Mouse (Mus musculus): ENCODE measurements at regions not wholly inside any gene's neighbourhood (a gene's known extent, or its start where the extent isn't known, plus 50 kb on each side); places are given as distances from the start of the nearest gene placed in this dataset.

DNA sequence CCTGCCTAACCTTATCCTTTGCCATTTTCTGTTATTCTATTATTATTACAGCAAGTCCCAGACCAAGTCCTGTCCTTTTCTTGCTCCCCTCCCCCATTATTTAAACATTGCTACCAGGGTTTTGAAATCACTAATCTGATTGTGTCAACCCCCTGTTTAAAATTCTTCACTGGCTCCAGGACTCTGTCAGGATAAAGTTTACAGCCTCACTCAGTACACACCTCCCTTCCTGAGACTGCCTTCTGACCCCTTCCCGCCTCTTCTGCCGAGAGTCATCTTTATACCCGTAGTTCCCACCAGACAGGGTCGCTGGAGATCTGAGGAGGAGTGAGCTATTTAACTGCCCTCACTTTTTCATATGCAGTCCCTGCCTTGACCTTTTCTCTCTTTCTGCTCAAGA lies 110.3 kb upstream of the Syt6 start:
- peak; percentile 34 for DNase-seq

DNA sequence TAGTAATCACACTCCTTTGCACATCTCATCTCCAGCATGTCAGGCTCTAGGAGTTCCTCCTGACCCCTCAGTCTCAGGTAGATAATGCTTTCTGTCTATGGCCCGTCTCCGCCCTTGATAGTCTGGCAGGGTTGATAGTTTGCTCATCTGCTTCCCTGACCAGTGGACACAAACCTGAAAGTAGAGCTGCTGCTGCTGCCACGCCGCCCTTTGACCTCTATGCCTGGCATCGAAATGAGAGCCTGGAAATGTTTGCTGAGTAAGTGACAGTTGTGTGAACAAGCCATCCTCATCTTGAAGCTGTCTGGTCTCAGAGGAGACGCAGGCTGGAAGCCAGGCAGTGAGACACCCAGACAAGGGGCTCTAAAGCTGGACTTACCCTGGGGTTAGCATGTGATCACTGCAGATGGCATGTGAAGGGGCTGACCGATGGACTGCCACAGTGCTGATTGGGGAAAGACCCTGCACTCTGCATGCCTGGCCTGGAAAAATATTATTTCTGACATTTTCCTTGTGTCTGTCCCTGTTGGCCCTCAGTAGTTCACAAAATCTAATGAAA lies 109.8 kb upstream of the Syt6 start:
- DNase-seq, result peak; percentile 76

DNA sequence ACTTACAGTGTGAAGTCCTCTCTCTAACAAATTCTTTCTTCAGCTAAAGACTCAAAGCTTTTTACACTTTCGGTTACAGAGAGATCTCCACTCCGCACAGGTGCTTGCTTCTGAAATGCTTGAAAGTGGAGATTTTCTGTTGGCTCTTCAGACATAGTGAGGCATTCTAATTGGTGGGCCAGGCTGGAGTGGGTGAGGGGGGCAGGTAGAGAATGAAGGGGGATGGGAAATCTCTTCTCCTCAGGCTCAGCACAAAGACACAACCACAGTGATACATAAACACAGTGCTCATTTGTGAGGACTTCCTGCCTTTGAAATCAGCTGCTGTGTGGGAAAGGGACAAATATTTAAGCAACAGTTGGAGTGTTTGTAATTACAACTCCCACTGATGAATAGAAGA lies 109.1 kb upstream of the Syt6 start:
- peak; percentile 9 for DNase-seq

DNA sequence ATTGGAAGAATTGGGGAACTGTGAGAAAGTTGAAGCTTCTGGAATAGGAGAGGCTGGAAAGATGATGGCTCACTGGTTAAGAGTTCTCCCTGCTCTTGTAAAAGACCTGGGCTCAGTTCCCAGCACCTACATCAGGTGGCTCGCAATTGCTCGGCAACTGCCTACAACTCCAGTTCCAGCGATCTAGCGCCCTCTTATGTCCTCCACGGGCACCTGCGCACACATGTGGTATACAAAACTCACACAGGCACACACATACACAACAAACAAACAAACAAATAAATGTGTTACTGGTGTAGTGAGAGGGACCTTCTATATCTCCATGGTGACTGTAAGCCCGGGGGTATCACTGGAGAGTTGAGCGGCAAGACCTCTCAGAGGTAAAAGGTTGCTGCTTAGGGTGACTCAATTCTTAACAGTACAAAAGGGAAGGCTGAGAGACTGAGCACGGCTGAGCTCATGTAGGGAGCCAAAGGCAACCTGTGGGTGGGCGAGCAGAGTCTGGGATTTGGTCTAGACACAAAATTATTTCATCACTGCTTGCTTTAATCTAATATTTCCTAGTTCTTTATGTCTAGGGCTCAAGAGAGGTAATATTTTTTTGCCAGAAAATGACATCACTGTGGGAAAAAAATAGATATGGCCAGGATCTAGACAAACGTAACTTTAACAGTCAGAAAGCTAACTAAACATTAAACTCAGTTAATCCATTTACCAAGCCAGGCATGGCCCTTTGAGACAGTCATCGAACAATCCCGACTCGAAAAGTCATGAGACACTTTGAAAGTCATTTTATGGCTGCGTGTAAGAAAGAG lies 104.2 kb upstream of the Syt6 start:
- peak; percentile 75 for DNase-seq

DNA sequence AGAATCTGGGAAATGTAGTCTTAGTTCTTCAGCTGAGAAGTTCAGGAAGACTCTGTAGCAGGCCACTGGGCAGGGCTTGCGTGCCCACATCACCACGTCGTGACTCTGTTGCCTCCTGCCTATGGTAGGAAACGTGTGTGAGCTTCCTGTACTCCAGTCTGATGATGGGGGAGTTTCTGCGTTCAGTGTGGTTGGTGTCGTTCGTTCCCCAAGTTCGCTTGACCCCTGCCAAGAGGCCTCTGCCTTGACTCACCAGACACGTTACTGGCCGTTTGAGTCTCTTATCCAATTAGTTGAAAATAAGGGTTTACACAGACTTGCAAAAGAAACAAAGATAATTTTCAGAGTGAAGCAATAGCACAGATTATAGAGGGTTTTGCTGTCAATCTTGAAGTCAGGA lies 102.4 kb upstream of the Syt6 start:
- peak; percentile 93 for DNase-seq

DNA sequence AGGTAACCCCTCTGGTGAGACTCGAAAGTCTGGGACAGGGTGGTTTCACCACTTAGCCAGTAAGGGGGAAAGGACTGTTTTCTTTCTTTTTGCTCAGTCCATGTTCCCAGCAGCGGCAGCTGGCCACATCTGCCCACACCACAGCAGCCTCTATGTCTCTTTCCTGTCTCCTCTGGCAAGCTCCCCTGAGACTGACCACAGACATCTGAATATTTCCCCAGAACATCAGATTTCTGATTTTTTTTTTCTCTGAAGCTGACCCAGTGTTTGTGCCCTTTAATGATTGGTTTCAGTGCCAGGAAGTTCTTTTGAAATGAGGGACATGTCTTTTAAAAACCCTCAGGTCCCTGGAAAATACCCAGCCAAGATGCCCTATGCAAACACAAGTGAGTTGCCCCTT lies 101.7 kb upstream of the Syt6 start:
- peak; percentile 96 for DNase-seq

DNA sequence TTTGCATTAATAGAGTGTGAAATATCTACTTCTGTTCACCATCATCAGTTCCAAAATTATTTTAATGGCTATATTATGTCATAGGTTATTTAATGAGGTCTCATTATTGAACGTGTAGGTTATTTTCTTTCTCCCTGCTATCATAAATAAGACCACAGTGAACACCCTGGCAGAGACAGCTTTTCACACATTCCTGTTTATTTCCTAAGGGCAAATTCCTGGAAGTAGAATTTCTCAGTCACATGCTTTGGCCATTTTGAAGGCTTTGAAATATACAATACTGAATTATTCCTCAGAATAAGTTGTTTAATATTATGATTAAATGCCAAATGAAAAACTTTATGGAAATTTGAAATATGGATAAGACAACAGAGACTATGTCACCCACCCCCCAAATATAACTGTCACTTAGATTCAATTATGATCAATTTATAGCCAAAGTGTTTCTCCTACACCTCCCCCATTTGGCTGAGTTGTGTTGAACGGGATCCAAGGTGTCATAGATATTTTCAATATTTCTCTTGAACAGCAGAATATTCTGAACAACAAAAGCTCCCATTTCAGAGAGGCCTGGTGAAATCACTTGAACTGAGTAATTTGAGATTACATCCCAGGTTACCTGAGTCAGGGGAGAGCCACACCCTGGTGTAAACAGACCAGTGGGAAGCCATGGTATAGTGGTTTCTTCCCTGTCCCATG lies 95.0 kb upstream of the Syt6 start:
- no peak for DNase-seq

DNA sequence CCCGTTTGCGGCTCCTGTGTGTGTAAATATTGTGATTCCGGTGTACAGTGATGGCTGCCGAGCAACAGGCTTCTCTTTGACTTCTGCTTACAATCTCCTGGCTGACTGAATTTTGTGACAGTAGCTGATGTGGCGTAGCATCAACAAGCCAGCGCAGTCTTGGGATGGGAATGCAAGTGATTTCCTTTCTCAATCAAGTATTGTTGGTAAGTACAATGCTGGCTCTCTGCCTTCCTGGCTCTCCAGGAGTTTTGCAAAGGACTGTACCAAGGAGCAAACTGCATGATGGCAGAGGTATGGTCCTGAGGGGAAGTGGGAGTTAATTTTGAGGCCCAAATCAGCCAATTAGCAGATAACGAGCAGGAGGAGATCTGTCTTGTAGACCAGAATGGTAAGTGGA lies 94.4 kb upstream of the Syt6 start:
- peak; percentile 94 for DNase-seq

DNA sequence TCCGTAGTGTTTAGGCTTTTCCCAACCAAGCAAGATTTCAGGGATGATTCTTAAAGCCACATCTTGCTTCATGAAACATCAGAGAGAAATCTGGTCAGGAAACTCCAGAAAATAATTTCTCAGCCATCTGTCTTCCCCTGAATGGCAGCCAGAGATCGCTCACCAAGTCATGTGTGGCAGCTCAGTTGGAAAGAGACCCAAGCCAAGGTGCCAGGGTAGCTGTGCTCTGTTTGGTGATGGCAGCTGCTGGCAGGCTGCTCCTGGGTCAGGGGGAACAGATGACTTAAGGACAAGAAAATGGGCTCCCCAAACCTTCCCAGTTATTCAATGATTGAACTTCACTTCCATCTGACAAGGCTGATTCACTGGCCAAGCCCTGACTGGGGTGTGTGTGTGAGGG lies 91.7 kb upstream of the Syt6 start:
- DNase-seq, result peak; percentile 86

DNA sequence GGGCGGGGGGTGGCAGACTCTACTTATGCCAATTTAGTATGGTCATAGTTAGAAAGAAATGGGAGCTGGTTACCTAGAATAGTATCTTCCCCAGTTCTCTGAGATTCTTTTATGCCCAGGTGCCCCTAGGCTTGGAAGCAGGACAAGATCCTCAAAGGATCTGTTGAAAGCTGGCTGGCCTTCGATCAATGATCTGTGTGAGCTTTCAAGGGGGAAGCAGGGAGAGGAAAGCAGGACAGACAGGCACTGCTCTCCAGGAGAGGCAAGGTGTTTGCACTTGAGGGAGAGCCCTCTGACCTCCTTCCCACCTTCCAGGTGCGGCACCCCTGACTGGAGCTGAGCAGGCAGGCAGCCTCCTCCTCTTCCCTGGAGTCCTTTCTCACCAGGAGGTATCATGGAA lies 91.3 kb upstream of the Syt6 start:
- DNase-seq, result peak; percentile 31

DNA sequence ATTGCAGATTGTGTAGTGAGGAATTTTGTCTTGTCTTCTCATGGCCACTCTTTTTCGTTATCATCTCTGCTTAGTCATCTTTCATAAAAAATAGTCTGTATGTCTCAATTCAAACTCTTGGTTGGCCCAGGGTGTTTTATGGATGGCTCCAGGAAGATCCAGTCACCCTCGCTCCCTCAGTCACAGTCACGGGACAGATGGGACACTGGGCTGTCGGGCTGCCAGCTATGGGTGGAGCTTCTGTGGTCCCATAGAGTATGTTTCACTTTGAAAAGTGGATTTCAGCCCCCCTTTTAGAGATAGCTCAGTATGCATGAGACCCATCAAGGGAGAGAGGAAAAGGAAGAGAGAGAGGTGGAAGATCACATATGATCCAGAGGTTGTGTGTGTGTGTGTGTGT lies 85.2 kb upstream of the Syt6 start:
- DNase-seq, result peak; percentile 86

DNA sequence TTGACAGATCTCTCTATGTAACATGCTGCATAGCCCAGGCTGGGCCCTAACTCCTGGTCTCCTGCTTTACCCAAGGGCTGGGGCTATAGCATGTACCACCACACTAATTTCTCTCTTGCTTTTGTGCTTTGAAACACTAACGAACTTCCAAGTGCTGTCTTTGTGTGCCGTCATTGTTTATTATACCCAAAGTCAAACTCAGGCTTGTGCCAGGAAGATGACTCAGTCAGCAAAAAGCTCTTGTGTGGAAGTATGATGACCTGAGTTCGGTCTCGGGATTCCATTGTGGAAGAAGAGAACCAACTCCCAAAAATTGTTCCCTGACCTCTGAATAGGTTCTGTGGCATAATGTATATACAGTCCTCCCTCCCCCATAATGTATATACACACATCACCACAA lies 84.1 kb upstream of the Syt6 start:
- peak; percentile 4 for DNase-seq

DNA sequence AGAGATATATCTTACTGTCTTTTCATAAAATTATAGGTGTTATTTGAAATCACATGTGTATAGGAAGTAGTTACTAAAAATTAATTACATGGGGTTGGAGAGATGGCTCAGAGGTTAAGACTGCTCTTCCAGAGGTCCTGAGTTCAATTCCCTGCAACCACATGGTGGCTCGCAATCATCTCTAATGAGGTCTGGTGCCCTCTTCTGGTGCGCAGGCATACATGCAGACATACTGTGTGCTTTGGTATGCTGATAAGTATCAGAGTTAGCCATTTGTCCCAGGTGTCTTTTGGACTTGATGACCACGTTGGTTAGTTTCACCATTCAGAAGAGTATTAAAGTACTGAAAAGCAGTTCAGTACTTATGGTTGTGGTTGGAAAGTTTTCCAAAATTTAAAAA lies 82.8 kb upstream of the Syt6 start:
- peak; percentile 16 for DNase-seq

DNA sequence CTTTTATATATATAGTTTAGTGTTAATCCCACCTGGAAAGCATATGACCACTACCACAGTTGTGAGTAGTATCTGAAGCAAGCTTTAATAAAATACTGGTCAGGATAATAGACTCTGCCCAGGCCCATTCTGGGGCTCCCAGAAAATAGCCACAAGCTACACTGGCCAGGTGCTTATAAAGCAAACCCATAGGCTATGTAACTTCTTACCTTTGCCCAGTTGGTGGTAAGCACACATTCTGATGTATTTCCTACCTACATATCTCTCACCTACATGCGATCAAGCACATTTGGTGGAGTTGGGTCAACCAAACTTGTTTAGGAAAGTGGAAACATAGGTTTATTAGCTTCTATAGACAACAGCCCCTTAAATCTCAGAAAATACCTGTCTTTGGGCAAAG lies 81.4 kb upstream of the Syt6 start:
- DNase-seq, result no peak

DNA sequence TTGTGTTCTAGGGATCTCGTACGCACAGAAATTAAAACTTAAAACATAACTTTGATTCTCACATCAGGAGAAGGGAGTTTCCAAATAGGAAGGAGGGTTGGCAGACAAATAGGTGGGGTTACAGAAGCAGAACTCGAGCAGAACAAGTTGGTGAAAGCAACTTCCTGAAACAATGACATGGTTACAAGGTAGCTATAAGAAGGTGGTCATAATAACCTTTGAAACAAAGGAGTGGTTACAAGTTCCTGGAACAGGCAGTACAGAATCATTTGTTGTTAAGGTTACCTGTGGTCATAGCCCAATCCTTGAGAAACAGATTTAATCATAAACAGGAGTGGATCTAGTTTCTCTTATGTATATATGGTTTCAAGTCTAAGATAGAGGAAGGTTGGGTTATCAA lies 81.0 kb upstream of the Syt6 start:
- peak; percentile 23 for DNase-seq

DNA sequence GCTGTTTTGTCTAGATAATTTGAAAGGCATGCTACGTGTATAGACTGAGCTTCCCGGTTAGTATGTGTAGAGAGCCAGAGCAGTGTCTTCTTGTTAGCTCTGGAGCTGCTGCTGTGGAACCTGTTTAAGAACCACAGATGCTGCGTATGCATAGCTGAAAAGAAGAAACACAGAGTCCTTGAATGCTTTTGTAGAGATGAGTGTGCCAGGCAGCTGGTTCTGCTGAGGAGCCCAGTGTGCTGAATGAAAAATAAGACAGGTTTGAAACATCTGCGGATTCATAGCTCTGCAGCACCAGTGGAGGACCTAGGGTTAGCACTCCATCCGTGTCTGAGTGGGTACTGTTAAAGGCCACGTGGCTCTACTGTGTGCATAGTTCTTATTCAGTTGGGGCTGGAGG lies 78.9 kb upstream of the Syt6 start:
- DNase-seq, result peak; percentile 77

DNA sequence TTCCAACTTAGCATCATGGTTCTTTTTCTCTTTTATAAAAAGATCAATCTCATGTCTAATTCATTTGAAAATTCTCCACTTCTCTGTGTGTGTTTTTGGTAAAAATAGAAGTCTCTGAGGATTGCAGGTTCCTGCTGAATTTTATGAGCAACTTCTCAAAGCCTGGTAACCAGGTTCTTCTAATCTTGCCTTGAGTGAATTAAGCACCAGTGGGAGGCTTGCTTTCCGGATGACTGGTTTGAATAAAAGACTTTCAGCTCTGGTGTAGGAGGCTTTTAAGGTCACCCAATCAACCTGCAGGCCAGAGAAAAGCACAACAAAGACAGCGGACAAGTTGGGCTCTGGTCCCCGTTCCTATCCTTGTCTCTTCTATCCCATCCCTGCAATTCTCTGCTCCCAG lies 78.3 kb upstream of the Syt6 start:
- DNase-seq, result no peak

DNA sequence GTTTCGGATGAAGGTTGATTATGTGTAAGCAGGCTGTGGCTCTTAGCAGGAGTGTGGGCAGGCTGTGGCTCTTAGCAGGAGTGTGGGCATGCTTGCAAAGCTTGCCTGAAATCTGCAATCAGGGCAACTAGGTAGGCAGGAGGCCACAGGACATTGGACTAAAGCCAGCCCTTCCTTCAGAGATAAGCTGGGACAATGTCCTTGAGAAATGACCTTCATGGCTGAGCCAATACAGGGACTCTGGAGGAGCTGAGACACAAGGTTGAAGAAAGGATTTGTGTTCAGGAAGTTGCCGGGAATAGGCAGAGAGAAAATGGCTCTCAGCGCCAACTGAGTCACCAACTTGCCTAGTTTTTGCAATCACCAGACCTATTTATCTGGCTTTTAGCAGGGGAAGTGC lies 77.3 kb upstream of the Syt6 start:
- DNase-seq, result no peak

DNA sequence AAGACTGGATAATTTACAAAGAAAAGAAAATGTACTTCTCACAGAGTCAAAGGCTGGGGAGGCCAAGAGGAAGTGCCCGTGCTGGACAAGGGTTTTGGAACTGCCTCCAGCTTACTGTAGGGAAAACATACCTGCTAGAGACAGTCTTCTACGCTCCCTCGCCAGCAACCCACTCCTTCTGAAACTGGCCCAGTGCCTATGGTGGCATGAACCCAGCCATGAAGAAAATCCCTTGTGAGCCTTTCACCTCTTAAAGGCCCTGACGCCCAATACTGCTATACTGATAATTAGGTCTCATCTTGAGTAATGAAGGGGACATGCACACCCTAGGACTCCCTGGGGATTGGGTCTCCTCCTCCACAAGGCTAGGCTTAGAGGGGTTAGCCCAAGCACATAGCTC lies 76.6 kb upstream of the Syt6 start:
- DNase-seq, result peak; percentile 63

DNA sequence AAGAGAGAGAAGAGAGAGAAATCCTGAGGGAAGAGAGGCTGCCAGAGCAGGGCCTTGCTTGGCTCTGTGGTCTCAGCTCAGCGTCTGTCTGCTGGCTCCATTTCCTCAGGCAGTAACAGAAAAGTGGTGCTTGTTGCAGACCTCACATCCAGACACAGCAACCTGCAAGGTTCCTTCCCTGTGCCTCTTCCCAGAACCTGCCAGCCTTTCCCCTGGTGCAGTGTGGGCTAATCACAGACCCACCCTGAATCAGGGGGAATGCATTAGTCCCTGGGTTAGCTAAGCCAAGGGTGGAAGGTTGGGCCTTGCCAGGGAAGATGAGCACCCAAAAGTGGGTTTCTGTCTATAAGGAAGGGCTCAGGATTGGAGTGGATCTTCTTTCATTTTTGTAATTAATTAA lies 75.2 kb upstream of the Syt6 start:
- DNase-seq, result peak; percentile 51

DNA sequence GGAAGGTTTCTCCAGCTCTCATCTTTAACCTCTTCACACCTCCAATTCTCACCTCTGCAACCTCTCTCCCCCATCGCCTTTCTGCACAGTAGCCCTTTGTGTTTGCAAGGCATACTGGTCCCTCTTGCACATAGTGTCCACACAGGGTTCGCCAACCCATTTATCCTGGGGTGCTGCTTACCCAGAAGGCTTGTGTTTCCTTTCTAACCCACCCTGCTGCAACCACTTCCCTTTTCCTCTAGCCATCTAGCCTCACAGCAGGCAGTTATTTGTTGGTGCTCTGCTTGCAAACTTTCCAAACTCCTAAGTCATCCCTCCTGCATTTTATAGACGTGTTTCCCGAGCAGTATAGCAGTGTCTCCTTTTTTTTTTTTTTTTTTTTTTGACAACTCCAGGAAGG lies 74.7 kb upstream of the Syt6 start:
- peak; percentile 15 for DNase-seq

DNA sequence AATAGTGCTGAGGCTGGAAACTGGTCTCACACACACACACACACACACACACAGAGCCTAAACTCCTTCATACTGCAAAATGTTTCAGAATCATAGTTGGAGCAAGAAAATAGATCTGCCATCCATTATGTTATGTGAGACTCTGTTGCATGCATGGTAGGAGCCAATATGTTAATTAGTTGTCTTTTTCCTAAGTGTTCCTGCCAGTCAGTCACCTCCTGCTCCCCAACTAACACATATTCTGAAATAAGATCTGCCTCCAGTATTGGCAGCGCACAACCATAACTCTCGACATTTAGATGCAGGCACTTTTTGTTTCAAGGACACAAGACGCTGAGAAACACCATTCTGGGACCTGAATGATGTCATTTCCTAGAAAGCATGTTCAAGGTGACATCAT lies 70.9 kb upstream of the Syt6 start:
- DNase-seq, result no peak

DNA sequence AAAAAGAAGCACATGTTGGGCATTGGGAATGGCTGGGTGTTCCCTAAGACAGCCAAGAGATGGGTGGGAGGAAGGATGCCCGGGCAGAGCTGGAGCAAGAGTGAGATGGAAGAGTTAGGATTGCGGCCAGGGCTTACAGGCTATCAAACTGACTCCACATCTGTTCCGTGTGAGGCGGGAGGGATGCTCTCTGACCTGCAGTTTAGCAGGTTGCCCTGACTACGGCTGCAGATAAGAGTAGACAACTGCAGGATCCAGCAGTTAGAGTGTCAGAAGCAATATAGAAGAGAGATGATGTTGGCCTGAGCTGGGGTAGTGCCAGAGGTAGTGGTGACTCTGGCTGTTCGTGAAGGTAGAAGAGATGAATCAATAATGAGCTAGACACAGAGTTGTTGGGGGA lies 61.6 kb upstream of the Syt6 start:
- peak; percentile 80 for DNase-seq

DNA sequence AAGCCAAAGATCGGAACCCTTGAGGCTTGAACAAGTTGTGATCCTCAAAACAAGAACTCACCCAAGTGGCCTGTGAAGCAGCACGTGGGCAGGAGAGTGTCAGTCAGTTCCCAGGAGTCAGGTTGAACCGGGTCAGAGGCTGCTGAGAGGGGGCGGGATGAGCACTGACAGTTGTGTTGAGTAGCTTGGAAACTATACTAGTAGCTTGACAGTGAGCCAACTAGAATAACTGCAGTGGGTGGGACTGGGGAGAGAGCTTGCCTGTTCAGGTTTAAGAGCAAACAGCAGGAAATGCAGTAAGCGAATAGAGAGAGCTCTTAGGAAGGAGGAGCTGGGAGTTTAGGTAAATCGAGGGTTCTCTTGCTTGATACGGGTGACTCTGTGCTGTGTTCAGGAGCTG lies 61.0 kb upstream of the Syt6 start:
- peak; percentile 84 for DNase-seq
